Mouse (Mus musculus): ENCODE measurements around the gene Dnajc22.

- no peak for TF ChIP-seq CTCF (IDR thresholded peaks at IDR 0.05)
- TF ChIP-seq EP300 (IDR thresholded peaks at IDR 0.05): no peak
Measured at GRCm38 (mm10) chr15:99129956-99130910, 37.3 kb downstream of the Dnajc22 start.
